Mouse (Mus musculus) embryonic facial prominence, embryonic 14.5 days (tissue): ENCODE data around the gene Immp2l. TPM values are rescaled to one million over a fixed set of nuclear protein-coding genes. Genes with fewer than 3 reads are reported as not detected.

Experiments
- ATAC-seq: fragments of 200-750 bp; cut with Nextera tagmentation; 2 replicates; pipeline ENCODE4 v1.8.0; 2017; ENCODE audit warnings: low read depth, moderate number of reproducible peaks, moderate TSS enrichment
- DNase-seq: peaks from one replicate; pipeline ENCODE4 v3.0.0-alpha.2; 2015; ENCODE audit warnings: low spot score
- H3K27ac ChIP-seq: fragments of 300-500 bp; sonication (generic); replicated peaks from 2 replicates; pipeline ENCODE4 v1.5.1; 2014; ENCODE audit warnings: low read depth, mild to moderate bottlenecking, low read length, moderate library complexity
- H3K27me3 ChIP-seq: fragments of 300-500 bp; sonication (generic); replicated peaks from 2 replicates; pipeline ENCODE4 v1.6.1; 2014; ENCODE audit warnings: low read length; ENCODE audit not compliant: control insufficient read depth, insufficient read depth
- H3K36me3 ChIP-seq: fragments of 300-500 bp; sonication (generic); 2 replicates; pipeline ENCODE4 v1.6.1; 2014; ENCODE audit warnings: low read length, mixed read lengths; ENCODE audit not compliant: control insufficient read depth, insufficient read depth
- H3K4me1 ChIP-seq: fragments of 300-500 bp; sonication (generic); 2 replicates; pipeline ENCODE4 v1.6.1; 2014; ENCODE audit warnings: antibody characterized with exemption, low read length; ENCODE audit not compliant: control insufficient read depth, insufficient read depth
- H3K4me2 ChIP-seq: fragments of 300-500 bp; sonication (generic); 2 replicates; pipeline ENCODE4 v1.6.1; 2014; ENCODE audit warnings: low read depth, mild to moderate bottlenecking, low read length, moderate library complexity, mixed read lengths
- H3K4me3 ChIP-seq: fragments of 300-500 bp; sonication (generic); 2 replicates; pipeline ENCODE4 v1.5.1; 2014; ENCODE audit warnings: low read depth, mild to moderate bottlenecking, low read length
- H3K9ac ChIP-seq: fragments of 300-500 bp; sonication (generic); 2 replicates; pipeline ENCODE4 v1.6.1; 2014; ENCODE audit warnings: low read depth, mild to moderate bottlenecking, low read length, moderate library complexity, mixed read lengths
- H3K9me3 ChIP-seq: fragments of 300-500 bp; sonication (generic); 2 replicates; pipeline ENCODE4 v1.6.1; 2016; ENCODE audit warnings: low read length; ENCODE audit not compliant: control insufficient read depth
- WGBS: fragments of 180-500 bp; shearing (Covaris S2); extraction: QIAGEN DNeasy Blood & Tissue Kit; methylation state at CpG from one replicate; pipeline ENCODE4 v1.1.7; 2014; 5-methylcytosine and 5-hydroxymethylcytosine counted together
- polyA plus RNA-seq: library from polyadenylated mRNA; unstranded; fragments of >200 nt; fragmentation: Nextera tagmentation; extraction: Ambion mirVana; gene quantifications from 2 replicates; pipeline ENCODE4 v1.2.1, GENCODE M21; 2014

Immp2l gene
- polyA plus RNA-seq, 1 experiment from 2014 or later = 15.9 TPM

DNA sequence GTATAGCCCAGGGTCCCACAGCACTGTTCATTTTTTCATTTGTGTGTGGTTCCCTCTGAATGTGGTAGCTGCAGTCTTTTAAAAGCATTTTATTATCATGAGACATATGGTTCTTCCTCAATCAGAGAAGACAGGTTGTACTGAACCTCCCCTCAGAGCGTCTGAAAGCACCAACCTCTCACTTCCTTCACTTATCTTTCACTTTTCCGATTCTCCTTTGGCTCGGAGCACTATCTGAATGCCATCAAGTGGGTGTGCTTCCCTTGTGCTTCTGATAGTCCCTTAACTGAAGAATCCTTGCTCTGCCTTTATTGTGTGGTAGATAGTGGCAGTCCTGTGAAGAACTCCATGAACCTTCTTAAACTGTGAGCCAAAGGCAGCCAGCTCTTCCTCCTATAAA lies 39.4 kb downstream of the Immp2l start:
- no peak overlapping the region for H3K27ac ChIP-seq
- H3K4me1 ChIP-seq = no peaks in the 10 kb centered on the region
- no peak overlapping the region for H3K4me2 ChIP-seq
- H3K9me3 ChIP-seq = no peaks in the 10 kb centered on the region
- DNase-seq (no peak), ATAC-seq (no peak)
- WGBS = 85% methylated on average over 3 of the region's 3 CpGs
- no peak overlapping the region for H3K9ac ChIP-seq
- H3K27me3 ChIP-seq = no peaks in the 10 kb centered on the region
- H3K36me3 ChIP-seq = no peaks in the 10 kb centered on the region
- no peak overlapping the region for H3K4me3 ChIP-seq

DNA sequence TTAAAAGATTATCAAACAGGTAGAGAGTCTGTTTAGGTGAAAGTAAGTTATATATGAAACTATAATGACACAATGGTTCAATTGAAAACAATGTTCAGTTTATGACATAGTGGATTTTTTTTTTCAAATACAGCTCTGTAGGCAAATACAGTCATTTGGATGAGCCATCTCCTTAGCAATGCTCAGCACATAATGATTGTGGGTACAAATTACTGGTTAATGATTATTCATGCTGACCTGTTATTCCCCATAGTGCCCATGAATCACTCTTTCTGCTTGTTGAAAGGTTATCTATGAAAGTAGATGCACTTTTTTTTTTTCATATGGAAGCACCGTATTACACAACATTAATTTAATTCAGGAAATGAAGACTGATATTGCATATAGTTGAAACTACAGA lies 58.0 kb downstream of the Immp2l start:
- Histone ChIP-seq H3K36me3 (no peaks in the 10 kb centered on the region), H3K9ac (no peak overlapping the region), H3K27ac (no peak overlapping the region), H3K4me3 (no peak overlapping the region), H3K27me3 (no peaks in the 10 kb centered on the region), H3K9me3 (no peaks in the 10 kb centered on the region), H3K4me2 (no peak overlapping the region), H3K4me1 (no peaks in the 10 kb centered on the region)
- DNase-seq = no peak
- 91% methylated on average over 1 of the region's 1 CpGs for WGBS
- no peak for ATAC-seq

DNA sequence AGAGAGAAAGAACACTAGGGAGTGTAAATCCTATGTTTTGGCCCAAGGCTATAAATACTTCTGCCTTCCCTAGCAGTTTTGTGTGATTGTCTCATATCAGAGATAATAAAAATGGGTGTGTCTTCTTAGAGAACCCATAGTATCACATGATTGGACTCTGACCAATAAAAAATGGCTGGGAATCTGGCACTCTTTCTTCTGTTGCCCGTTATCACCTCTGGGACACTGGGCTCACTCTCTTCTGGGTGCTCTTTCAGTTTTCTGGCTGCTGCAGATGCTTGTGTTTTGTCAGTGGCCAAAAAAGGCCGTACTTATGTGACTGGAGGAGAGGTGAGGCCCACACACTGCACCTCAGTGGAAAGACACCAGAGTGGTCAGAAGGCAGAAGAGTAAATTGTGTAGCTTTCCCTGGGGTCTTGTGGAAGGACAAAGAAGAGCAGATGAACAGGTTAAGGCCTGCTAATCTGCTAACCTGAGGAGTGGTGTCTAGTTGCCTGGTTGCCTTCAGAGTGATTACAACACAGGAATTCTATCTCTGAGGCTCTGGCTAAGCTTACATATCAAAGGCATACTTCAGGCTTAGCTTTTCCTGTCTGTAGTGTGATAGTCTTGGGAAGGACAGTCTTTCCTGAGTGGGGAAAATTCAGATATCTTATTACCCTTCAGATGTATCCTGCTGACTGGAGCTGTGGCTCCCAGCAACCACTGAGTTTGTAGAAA lies 60.6 kb downstream of the Immp2l start:
- Histone ChIP-seq H3K27ac (no peak overlapping the region), H3K36me3 (no peaks in the 10 kb centered on the region), H3K4me3 (no peak overlapping the region), H3K4me1 (no peaks in the 10 kb centered on the region), H3K4me2 (no peak overlapping the region), H3K27me3 (no peaks in the 10 kb centered on the region), H3K9ac (no peak overlapping the region), H3K9me3 (no peaks in the 10 kb centered on the region)
- DNase-seq = peak; percentile 7
- 79% methylated on average over 2 of the region's 2 CpGs for WGBS
- peak; percentile 81; the same call in 1 of the 2 replicates for ATAC-seq

DNA sequence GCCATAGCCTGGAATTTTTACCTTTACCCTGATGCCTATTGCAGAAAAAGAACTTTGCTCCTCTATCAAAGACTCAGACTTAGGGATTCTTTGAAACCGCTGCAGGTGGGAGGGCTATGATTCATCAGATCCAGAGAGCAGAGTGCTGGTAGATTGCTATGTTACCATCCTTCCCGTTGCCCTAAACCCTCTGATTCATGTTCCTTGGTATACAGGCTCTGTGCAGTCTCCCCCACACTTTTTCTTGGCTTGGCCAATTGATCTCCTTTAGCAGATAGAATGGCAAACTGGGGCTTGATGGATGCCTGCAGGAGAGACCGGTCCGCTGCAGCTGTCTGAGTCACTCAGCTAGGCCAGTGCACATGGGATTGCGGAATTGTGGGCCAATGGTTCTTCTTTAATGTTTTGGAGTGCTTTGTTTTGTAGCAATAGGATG lies 66.1 kb downstream of the Immp2l start:
- Histone ChIP-seq H3K9me3 (no peaks in the 10 kb centered on the region), H3K9ac (no peak overlapping the region), H3K4me1 (no peaks in the 10 kb centered on the region), H3K27me3 (no peaks in the 10 kb centered on the region), H3K36me3 (no peaks in the 10 kb centered on the region), H3K4me2 (no peak overlapping the region), H3K27ac (no peak overlapping the region), H3K4me3 (no peak overlapping the region)
- ATAC-seq (no peak), DNase-seq (peak; percentile 6)
- 86% methylated on average over 5 of the region's 5 CpGs for WGBS

DNA sequence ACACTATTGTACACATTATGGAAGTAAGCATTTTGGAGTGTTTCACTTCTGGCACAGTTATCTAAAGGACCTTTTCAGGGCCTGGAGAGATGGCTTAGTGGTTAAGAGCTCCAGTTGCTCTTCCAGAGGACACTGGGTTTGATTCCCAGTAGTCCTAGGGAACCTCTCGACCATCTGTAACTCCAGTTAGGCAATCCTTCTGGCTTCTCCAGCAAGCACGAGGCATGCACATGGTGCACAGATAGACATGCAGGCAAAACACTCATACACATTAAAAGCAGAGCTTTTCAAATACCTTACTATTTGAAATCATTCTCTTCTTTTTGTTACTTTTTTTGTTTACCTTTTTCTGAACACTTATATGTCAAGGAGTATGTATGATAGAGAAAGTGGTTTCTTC lies 66.9 kb downstream of the Immp2l start:
- no peaks in the 10 kb centered on the region for H3K27me3 ChIP-seq
- no peaks in the 10 kb centered on the region for H3K9me3 ChIP-seq
- no peak overlapping the region for H3K27ac ChIP-seq
- H3K4me1 ChIP-seq = no peaks in the 10 kb centered on the region
- no peak overlapping the region for H3K9ac ChIP-seq
- H3K36me3 ChIP-seq = no peaks in the 10 kb centered on the region
- WGBS = 55% methylated on average over 2 of the region's 2 CpGs
- H3K4me3 ChIP-seq = no peak overlapping the region
- DNase-seq = no peak
- ATAC-seq = no peak
- H3K4me2 ChIP-seq = no peak overlapping the region

DNA sequence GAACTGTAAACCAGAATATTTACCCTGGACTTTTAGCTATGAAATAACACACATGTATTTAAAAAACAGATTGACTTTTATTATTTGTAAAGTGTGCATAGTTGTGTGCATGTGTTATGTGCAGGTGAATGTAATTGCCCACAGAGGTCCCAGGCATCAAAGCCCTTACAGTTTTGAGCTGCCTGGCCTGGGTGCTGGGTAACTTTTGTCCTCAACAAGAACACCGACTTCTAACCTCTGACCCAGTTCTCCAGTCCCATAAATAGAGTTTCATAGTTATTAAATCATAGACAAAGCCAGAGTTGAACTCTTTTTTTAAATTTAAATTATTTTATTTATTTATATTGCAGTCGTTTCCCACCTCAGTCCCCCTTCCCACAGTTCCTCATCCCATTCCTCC lies 67.4 kb downstream of the Immp2l start:
- Histone ChIP-seq H3K27ac (no peak overlapping the region), H3K36me3 (no peaks in the 10 kb centered on the region), H3K4me3 (no peak overlapping the region), H3K27me3 (no peaks in the 10 kb centered on the region), H3K4me1 (no peaks in the 10 kb centered on the region), H3K4me2 (no peak overlapping the region), H3K9ac (no peak overlapping the region), H3K9me3 (no peaks in the 10 kb centered on the region)
- ATAC-seq (no peak), DNase-seq (no peak)
- WGBS = 79% methylated on average over 2 of the region's 2 CpGs

DNA sequence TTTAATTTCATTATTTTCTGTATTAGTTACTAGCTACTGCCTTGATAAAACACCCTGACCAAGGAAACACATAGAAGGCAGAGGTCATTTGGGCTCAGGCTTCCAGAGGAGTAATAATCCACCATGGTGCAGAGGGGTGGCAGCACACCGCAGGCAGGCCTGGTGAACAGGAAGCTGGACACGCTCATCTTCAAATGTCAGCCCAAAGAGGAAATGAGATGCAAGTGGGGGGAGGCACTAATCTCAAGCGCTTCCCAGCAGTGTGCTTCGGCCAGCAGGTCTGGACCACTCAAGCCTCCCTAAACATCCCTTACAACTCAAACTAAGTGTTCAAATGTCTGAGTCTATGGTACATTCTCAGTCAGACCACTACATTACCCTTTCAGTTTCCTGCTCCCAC lies 72.2 kb downstream of the Immp2l start:
- Histone ChIP-seq H3K27ac (no peak overlapping the region), H3K4me2 (no peak overlapping the region), H3K27me3 (no peaks in the 10 kb centered on the region), H3K4me1 (no peaks in the 10 kb centered on the region), H3K9ac (no peak overlapping the region), H3K9me3 (no peaks in the 10 kb centered on the region), H3K36me3 (no peaks in the 10 kb centered on the region), H3K4me3 (no peak overlapping the region)
- ATAC-seq (no peak), DNase-seq (no peak)
- 47% methylated on average over 4 of the region's 4 CpGs for WGBS

DNA sequence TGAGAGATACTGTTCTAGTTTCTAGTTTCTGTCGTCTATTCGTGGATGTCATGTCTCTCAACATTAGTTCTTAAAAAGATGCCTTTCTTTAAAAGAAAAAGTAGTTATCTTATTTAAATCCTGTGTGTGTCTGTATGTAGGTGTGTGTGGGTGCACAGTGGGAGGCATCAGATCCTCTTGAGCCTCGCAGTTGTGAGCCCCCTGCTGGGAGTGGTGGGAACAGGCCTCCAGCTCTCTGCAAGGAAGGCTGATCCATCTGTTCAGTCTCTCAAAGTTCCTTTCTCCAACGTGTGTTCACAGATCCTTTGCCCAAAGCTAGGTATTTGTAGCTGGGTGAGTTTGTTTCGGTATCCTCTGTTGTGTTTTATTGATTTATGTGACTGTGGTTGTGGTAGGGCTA lies 73.5 kb downstream of the Immp2l start:
- no peaks in the 10 kb centered on the region for H3K27me3 ChIP-seq
- ATAC-seq = no peak
- H3K4me2 ChIP-seq = no peak overlapping the region
- H3K9me3 ChIP-seq = no peaks in the 10 kb centered on the region
- DNase-seq = peak; percentile 32
- no peak overlapping the region for H3K27ac ChIP-seq
- no peak overlapping the region for H3K4me3 ChIP-seq
- H3K4me1 ChIP-seq = no peaks in the 10 kb centered on the region
- no peak overlapping the region for H3K9ac ChIP-seq
- H3K36me3 ChIP-seq = no peaks in the 10 kb centered on the region
- 43% methylated on average over 5 of the region's 5 CpGs for WGBS

DNA sequence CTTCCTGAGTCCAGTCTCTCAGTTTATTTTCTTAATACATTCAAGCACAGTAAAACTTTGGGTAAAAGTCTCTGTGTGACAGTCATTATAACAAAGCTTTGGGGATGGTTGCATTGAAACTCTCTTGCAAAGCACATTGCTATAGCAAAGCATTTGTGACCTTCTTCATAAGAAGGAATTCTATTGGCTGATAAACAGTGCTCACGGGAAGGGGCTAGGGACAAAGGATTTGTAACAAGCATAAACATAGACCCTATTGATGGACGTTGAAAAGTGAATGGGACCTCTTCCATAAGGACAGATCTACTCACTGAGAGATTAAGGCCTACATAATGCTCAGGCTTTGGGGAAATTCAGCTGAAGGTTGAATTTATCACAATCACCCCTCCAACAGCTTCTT lies 85.1 kb downstream of the Immp2l start:
- no peak overlapping the region for H3K4me2 ChIP-seq
- 46% methylated on average over 2 of the region's 2 CpGs for WGBS
- no peak for DNase-seq
- H3K9me3 ChIP-seq = no peaks in the 10 kb centered on the region
- H3K36me3 ChIP-seq = no peaks in the 10 kb centered on the region
- H3K9ac ChIP-seq = no peak overlapping the region
- no peak overlapping the region for H3K27ac ChIP-seq
- no peak overlapping the region for H3K4me3 ChIP-seq
- ATAC-seq = no peak
- no peaks in the 10 kb centered on the region for H3K27me3 ChIP-seq
- no peaks in the 10 kb centered on the region for H3K4me1 ChIP-seq
